ENCODE assay signal across 10 mouse cellular contexts in the genomic region with DNA sequence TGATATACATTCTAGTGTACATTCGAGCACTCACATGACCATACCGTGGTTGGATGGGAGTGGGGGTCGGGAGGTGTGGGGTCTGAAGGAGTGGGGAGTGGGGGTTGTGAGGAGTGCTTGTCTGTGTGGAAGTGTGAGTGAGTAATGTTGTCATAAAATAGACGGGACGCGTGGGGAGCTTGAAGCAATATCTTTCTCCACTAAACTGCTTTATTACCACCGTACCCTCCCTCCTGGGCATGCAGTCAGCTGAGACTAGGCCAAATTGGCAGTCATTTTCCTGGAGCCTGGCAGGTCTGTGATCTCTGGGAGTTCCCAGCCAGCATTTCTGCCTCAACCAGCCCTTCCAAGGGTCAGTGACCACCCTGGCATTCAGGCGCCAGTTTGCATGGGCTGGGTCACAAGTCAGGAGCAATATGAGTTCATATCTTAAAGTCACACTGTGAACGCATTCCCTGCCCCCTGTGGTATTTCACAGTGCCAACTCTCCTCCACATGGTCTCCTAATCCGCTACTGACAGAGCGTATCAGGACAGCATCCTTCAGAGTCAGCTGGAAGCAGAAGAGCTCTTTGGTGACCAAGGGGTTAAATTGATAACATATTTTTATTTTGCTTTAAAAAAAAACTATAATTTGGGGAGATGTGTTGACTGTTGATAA.
DNase-seq lines count a peak whose midpoint lies in the region; ATAC-seq lines count a peak whose summit lies in the region.
"Had no signal": no experiment of that assay in that cellular context is flagged by ENCODE, and none has a peak within 500 bp of the region (broad histone marks: within the 10 kb centered on the region; RNA-seq: fewer than 3 reads in every experiment).

No protein-coding gene starts in this region.

- 71% methylated on average over 11 of the region's 11 CpGs for WGBS in heart, embryonic 12.5 days
- WGBS in kidney, embryonic 16.5 days: 27% methylated on average over 11 of the region's 11 CpGs
- WGBS in embryonic facial prominence, embryonic 10.5 days: 86% methylated on average over 11 of the region's 11 CpGs

- no peak overlapping the region for H3K27ac ChIP-seq in heart, embryonic 12.5 days (ENCODE audit: poor library complexity, severe bottlenecking)
- no peak overlapping the region for H3K27ac ChIP-seq in kidney, embryonic 16.5 days (ENCODE audit: low read length)
- H3K27ac ChIP-seq in embryonic facial prominence, embryonic 10.5 days (replicated peaks): no peak overlapping the region

- no peak overlapping the region for H3K9ac ChIP-seq in heart, embryonic 12.5 days
- no peak overlapping the region for H3K9ac ChIP-seq in kidney, embryonic 16.5 days (replicated peaks; ENCODE audit: low read length)

- H3K36me3 ChIP-seq in heart, embryonic 12.5 days: no peaks in the 10 kb centered on the region
- H3K36me3 ChIP-seq in kidney, embryonic 16.5 days (ENCODE audit: insufficient read depth, low read length): no peaks in the 10 kb centered on the region
- no peaks in the 10 kb centered on the region for H3K36me3 ChIP-seq in embryonic facial prominence, embryonic 10.5 days (replicated peaks)
- H3K36me3 ChIP-seq: G1E had no signal

- peaks cover 8% of the 10 kb centered on the region for H3K4me1 ChIP-seq in heart, embryonic 12.5 days (replicated peaks)
- H3K4me1 ChIP-seq in kidney, embryonic 16.5 days (ENCODE audit: insufficient read depth, low read length): peaks cover 12% of the 10 kb centered on the region; the same call in 1 of the 2 replicates
- H3K4me1 ChIP-seq in embryonic facial prominence, embryonic 10.5 days: peaks cover 22% of the 10 kb centered on the region

- H3K4me2 ChIP-seq in heart, embryonic 12.5 days: no peak overlapping the region
- no peak overlapping the region for H3K4me2 ChIP-seq in kidney, embryonic 16.5 days (replicated peaks; ENCODE audit: low read depth, low read length)

- DNase-seq in heart, postnatal 4 days: peak; percentile 7
- DNase-seq in urinary bladder, postnatal 14 days (ENCODE audit: low spot score): peak; percentile 16
- no peak for DNase-seq in urinary bladder, postnatal 4 days (ENCODE audit: low spot score in 2 of 2)
- DNase-seq in spleen, adult 18-20 months: no peak
- no peak for DNase-seq in embryonic facial prominence, embryonic 10.5 days (ENCODE audit: low spot score)
- DNase-seq: thymus, postnatal 14 days had no signal

- H3K4me3 ChIP-seq in heart, embryonic 12.5 days: no peak overlapping the region
- H3K4me3 ChIP-seq in kidney, embryonic 16.5 days (ENCODE audit: low read length): no peak overlapping the region
- H3K4me3 ChIP-seq in embryonic facial prominence, embryonic 10.5 days: no peak overlapping the region

- H3K9me3 ChIP-seq in heart, embryonic 12.5 days (replicated peaks): no peaks in the 10 kb centered on the region
- H3K9me3 ChIP-seq in kidney, embryonic 16.5 days (ENCODE audit: low read length): no peaks in the 10 kb centered on the region
- no peaks in the 10 kb centered on the region for H3K9me3 ChIP-seq in embryonic facial prominence, embryonic 10.5 days

- no peak for ATAC-seq in heart, embryonic 12.5 days (ENCODE audit: insufficient number of reproducible peaks, low FRiP score)
- ATAC-seq in kidney, embryonic 16.5 days (ENCODE audit: low FRiP score, low TSS enrichment): peak; percentile 86
- ATAC-seq: lung, postnatal 0 days had no signal

- no peaks in the 10 kb centered on the region for H3K27me3 ChIP-seq in heart, embryonic 12.5 days (replicated peaks)
- no peaks in the 10 kb centered on the region for H3K27me3 ChIP-seq in kidney, embryonic 16.5 days (ENCODE audit: insufficient read depth, low read length)
- peaks cover 7% of the 10 kb centered on the region; the same call in 1 of the 2 replicates for H3K27me3 ChIP-seq in embryonic facial prominence, embryonic 10.5 days (replicated peaks; ENCODE audit: low read depth, poor library complexity, severe bottlenecking)

Comparison
In these comparisons a context has a peak if more than half of its experiments do, and no peak if none do; other contexts are left out.
1. DNase-seq: peak in heart, postnatal 4 days (single experiment) and urinary bladder, postnatal 14 days (single experiment); none in urinary bladder, postnatal 4 days (0 of 2), spleen, adult 18-20 months (0 of 2) and embryonic facial prominence, embryonic 10.5 days (single experiment).